In genomic region chr10:26259908-26260307, GRCm38 (mm10) we compare ENCODE assay signal across 32 mouse cellular contexts. TPM values are rescaled to one million over a fixed set of nuclear protein-coding genes. Genes with fewer than 3 reads are reported as not detected.
DNase-seq lines count a peak whose midpoint lies in the region; ATAC-seq and TF ChIP-seq lines count a peak whose summit lies in the region.
"Had no signal": no experiment of that assay in that cellular context is flagged by ENCODE, and none has a peak within 500 bp of the region (broad histone marks: within the 10 kb centered on the region; RNA-seq: fewer than 3 reads in every experiment).

No protein-coding gene starts in this region.

- no peak overlapping the region for H3K27ac ChIP-seq in lung, embryonic 16.5 days (ENCODE audit: low read length)
- H3K27ac ChIP-seq: embryonic facial prominence, embryonic 10.5 days; embryonic facial prominence, embryonic 15.5 days; forebrain, embryonic 12.5 days; hindbrain, embryonic 13.5 days; liver, embryonic 14.5 days; macrophage had no signal

- intact Hi-C loops in heart, postnatal 25 days (cut with DNase I) = no loop called here

- no peak for DNase-seq in lung, adult 2 months
- peak; percentile 26 for DNase-seq in CD4-positive helper T cell, adult 2 months (ENCODE audit: low read depth, low spot score)
- DNase-seq in spleen, postnatal 4 days (ENCODE audit: low spot score in 2 of 2) = no peak
- DNase-seq in heart, postnatal 25 days (ENCODE audit: low spot score) = no peak
- DNase-seq: adrenal gland, adult 2 months; cerebellum, adult 8-10 months; cerebellum, postnatal 25 days; gastrocnemius, postnatal 14 days; heart, postnatal 4 days; kidney, adult 11 months; kidney, postnatal 14 days; layer of hippocampus, adult 9-11 months; liver; midbrain, embryonic 14.5 days; right cerebral cortex, adult 18-20 months; right cerebral cortex, postnatal 4 days had no signal

- H3K9me3 ChIP-seq in lung, embryonic 16.5 days (ENCODE audit: control insufficient read depth, low read length) = no peaks in the 10 kb centered on the region
- H3K9me3 ChIP-seq: embryonic facial prominence, embryonic 10.5 days; embryonic facial prominence, embryonic 15.5 days; forebrain, embryonic 12.5 days; hindbrain, embryonic 13.5 days had no signal

- TF ChIP-seq CTCF in lung, adult 2 months (IDR thresholded peaks at IDR 0.05; ENCODE audit: insufficient read depth, low read length) = no peak

- no peaks in the 10 kb centered on the region for H3K36me3 ChIP-seq in lung, embryonic 16.5 days (ENCODE audit: control insufficient read depth, insufficient read depth, low read length)
- H3K36me3 ChIP-seq: embryonic facial prominence, embryonic 10.5 days; embryonic facial prominence, embryonic 15.5 days; forebrain, embryonic 12.5 days; hindbrain, embryonic 13.5 days had no signal

- WGBS in lung, embryonic 16.5 days = 42% methylated on average over 4 of the region's 4 CpGs
- 50% methylated on average over 4 of the region's 4 CpGs for WGBS in lung, adult 2 months

- peak; percentile 75 for ATAC-seq in lung, embryonic 16.5 days (ENCODE audit: low read depth)
- peak; percentile 83 for ATAC-seq in CD4-positive, CD25-positive, alpha-beta regulatory T cell, adult 4 months
- ATAC-seq in inflammation-experienced regulatory T-cells, adult 6 months = peak; percentile 66

- H3K4me2 ChIP-seq in lung, embryonic 16.5 days (ENCODE audit: low read depth, low read length) = no peak overlapping the region
- H3K4me2 ChIP-seq: embryonic facial prominence, embryonic 15.5 days; forebrain, embryonic 12.5 days; heart, embryonic 11.5 days; hindbrain, embryonic 13.5 days had no signal

- no peak overlapping the region for H3K9ac ChIP-seq in lung, embryonic 16.5 days (ENCODE audit: low read length)
- H3K9ac ChIP-seq: embryonic facial prominence, embryonic 15.5 days; forebrain, embryonic 12.5 days; hindbrain, embryonic 13.5 days; liver, embryonic 14.5 days had no signal

- H3K4me3 ChIP-seq in lung, embryonic 16.5 days (ENCODE audit: low read length) = no peak overlapping the region
- no peak overlapping the region for H3K4me3 ChIP-seq in lung, adult 2 months (replicated peaks; ENCODE audit: extremely low read depth, low read depth, low read length)
- H3K4me3 ChIP-seq: embryonic facial prominence, embryonic 10.5 days; embryonic facial prominence, embryonic 15.5 days; forebrain, embryonic 12.5 days; hindbrain, embryonic 13.5 days had no signal

- H3K4me1 ChIP-seq in lung, embryonic 16.5 days (replicated peaks; ENCODE audit: control insufficient read depth, insufficient read depth, low read length) = no peaks in the 10 kb centered on the region; the same call in 1 of the 2 replicates
- no peaks in the 10 kb centered on the region for H3K4me1 ChIP-seq in lung, adult 2 months (ENCODE audit: control insufficient read depth, insufficient read depth, low read length)
- H3K4me1 ChIP-seq: embryonic facial prominence, embryonic 15.5 days; forebrain, embryonic 12.5 days; hindbrain, embryonic 13.5 days had no signal

- H3K27me3 ChIP-seq in lung, embryonic 16.5 days (ENCODE audit: control insufficient read depth, insufficient read depth, low read depth, low read length) = no peaks in the 10 kb centered on the region
- H3K27me3 ChIP-seq: embryonic facial prominence, embryonic 15.5 days; forebrain, embryonic 12.5 days; hindbrain, embryonic 13.5 days had no signal

- TF ChIP-seq POLR2A in lung, adult 2 months (IDR thresholded peaks at IDR 0.05; ENCODE audit: borderline replicate concordance, extremely low read depth, low read depth, low read length) = no peak

RNA-seq across cellular contexts. Expression of gene Samd3, which starts 30.4 kb away (rescaled TPM):
- polyA plus RNA-seq in lung, embryonic 16.5 days (2015; fragmentation: Nextera tagmentation; extraction: Ambion mirVana) = 0.28 and 0.49 TPM in 2 replicates
- polyA plus RNA-seq in lung, adult 2 months (2012; rRNA removed) = 0.32 and 0.44 TPM in 2 replicates
- 1 to 10 TPM; 1.2 to 1.8 TPM for polyA plus RNA-seq in CD4-positive, CD25-positive, alpha-beta regulatory T cell, adult 4 months (2017; shearing (Covaris generic))
- polyA plus RNA-seq in inflammation-experienced regulatory T-cells, adult 6 months (2017; shearing (Covaris generic)) = 10 to 100 TPM in 1 of 3 experiments, 1 to 10 TPM in 2; 1.4 to 21.9 (median 1.7) TPM
- total RNA-seq in heart, postnatal 25 days (2021) = not detected
- total RNA-seq: adrenal gland, adult 2 months; adrenal gland, postnatal 4 days; gastrocnemius, postnatal 14 days; granulocyte monocyte progenitor cell, adult 5-6 weeks; heart, postnatal 4 days had no signal
- polyA plus RNA-seq: C2C12; heart, embryonic 11.5 days; kidney, embryonic 14.5 days; limb, embryonic 11.5 days; liver, embryonic 14.5 days; macrophage; testis, adult 2 months had no signal
